Mouse (Mus musculus) forebrain, embryonic 11.5 days (tissue): ENCODE measurements around the gene Prrx2. TPM values are rescaled to one million over a fixed set of nuclear protein-coding genes. Genes with fewer than 3 reads are reported as not detected.

Experiments
- ATAC-seq: fragments of 200-750 bp; cut with Nextera tagmentation; replicated peaks from 2 replicates; pipeline ENCODE4 v1.8.0; 2017; ENCODE audit warnings: moderate TSS enrichment; ENCODE audit not compliant: low FRiP score
- DNase-seq: peaks from one replicate; pipeline ENCODE4 v3.0.0-alpha.2; 2017; ENCODE audit warnings: low spot score
- H3K27ac ChIP-seq: fragments of 300-500 bp; sonication (generic); 2 replicates; pipeline ENCODE4 v1.5.1; 2014; ENCODE audit warnings: low read depth, low read length
- H3K27me3 ChIP-seq: fragments of 300-500 bp; sonication (generic); 2 replicates; pipeline ENCODE4 v1.6.1; 2014; ENCODE audit warnings: mild to moderate bottlenecking, low read length, mixed read lengths; ENCODE audit not compliant: control insufficient read depth, insufficient read depth
- H3K36me3 ChIP-seq: fragments of 300-500 bp; sonication (generic); 2 replicates; pipeline ENCODE4 v1.6.1; 2014; ENCODE audit warnings: mild to moderate bottlenecking, low read length, moderate library complexity, mixed read lengths; ENCODE audit not compliant: control insufficient read depth, insufficient read depth
- H3K4me1 ChIP-seq: fragments of 300-500 bp; sonication (generic); replicated peaks from 2 replicates; pipeline ENCODE4 v1.6.1; 2014; ENCODE audit warnings: low read length, mixed read lengths; ENCODE audit not compliant: control insufficient read depth, insufficient read depth
- H3K4me2 ChIP-seq: fragments of 300-500 bp; sonication (generic); 2 replicates; pipeline ENCODE4 v1.6.1; 2014; ENCODE audit warnings: low read depth, mild to moderate bottlenecking, low read length, moderate library complexity, mixed read lengths; ENCODE audit not compliant: severe bottlenecking
- H3K4me3 ChIP-seq: fragments of 300-500 bp; sonication (generic); 2 replicates; pipeline ENCODE4 v1.5.1; 2014; ENCODE audit warnings: low read depth, low read length
- H3K9ac ChIP-seq: fragments of 300-500 bp; sonication (generic); 2 replicates; pipeline ENCODE4 v1.6.1; 2014; ENCODE audit warnings: low read length
- H3K9me3 ChIP-seq: fragments of 300-500 bp; sonication (generic); 2 replicates; pipeline ENCODE4 v1.6.1; 2016; ENCODE audit warnings: low read length, mixed read lengths; ENCODE audit not compliant: control insufficient read depth
- WGBS: fragments of 180-500 bp; shearing (Covaris S2); extraction: QIAGEN DNeasy Blood & Tissue Kit; methylation state at CpG from one replicate; pipeline ENCODE4 v1.1.7; 2014; 5-methylcytosine and 5-hydroxymethylcytosine counted together
- polyA plus RNA-seq: library from polyadenylated mRNA; unstranded; fragments of >200 nt; fragmentation: Nextera tagmentation; extraction: Ambion mirVana; gene quantifications from 2 replicates; pipeline ENCODE4 v1.2.1, GENCODE M21; 2014

The Prrx2 gene
- polyA plus RNA-seq, 1 experiment from 2014 or later: 33.6 TPM

DNA sequence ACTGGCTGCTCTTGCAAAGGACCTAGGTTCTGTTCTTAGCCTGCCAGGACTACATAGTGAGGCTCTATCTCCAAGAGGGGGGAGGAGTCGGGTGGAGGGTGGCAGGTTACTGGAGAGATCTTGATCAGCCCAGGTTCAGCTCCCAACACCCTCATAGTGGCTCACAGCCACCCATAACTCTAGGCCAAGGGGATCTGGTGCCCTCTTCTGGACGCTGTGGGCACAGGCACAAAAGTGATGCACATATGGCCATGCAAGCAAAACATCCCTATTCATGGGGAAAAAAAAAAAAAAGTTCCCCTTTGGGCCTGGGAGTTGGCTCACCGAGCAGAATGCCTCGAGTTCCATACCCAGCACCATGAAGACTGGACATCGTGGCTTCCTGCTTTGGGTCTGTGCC, 5.5 kb upstream of the Prrx2 start:
- peaks cover 4% of the 10 kb centered on the region; the same call in 1 of the 2 replicates for H3K36me3 ChIP-seq
- ATAC-seq (no peak), DNase-seq (peak; percentile 78)
- no peaks in the 10 kb centered on the region for H3K9me3 ChIP-seq
- no peak overlapping the region for H3K27ac ChIP-seq
- H3K9ac ChIP-seq: no peak overlapping the region
- WGBS: 49% methylated on average over 5 of the region's 5 CpGs
- no peaks in the 10 kb centered on the region for H3K27me3 ChIP-seq
- H3K4me1 ChIP-seq: peaks cover 7% of the 10 kb centered on the region; the same call in 1 of the 2 replicates
- H3K4me2 ChIP-seq: no peak overlapping the region
- no peak overlapping the region for H3K4me3 ChIP-seq

DNA sequence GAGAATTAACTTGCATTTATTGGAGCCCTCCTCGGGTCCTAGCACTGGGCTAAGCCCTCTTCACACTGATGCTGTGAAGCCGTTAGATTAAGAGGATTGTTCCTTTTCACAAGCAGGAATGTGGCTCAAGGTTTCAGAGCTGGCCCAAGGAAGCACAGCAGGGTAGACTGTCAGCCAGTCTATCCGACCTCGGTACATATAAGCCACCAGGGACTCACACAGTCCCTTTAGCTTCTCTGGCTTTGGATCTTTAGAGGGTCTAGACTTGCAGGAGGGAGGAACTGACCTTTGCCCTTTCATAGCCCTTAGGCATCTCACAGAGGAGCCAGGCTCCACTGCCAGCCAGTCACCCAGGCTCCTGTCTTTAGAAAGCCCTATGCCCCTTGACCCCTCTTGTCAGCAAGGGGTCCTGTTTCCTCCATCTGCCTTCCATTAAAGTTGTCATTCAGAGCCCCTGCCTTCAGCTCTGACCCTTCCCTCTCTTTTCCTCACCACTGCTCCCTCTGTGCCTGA, 4.4 kb upstream of the Prrx2 start, which contains the start of gene Asb6:
Gene Asb6, minus strand, starts transcription at position 51 of the 513 bp plus-strand sequence.
- 4% methylated on average over 4 of the region's 4 CpGs for WGBS
- ATAC-seq: no peak

DNA sequence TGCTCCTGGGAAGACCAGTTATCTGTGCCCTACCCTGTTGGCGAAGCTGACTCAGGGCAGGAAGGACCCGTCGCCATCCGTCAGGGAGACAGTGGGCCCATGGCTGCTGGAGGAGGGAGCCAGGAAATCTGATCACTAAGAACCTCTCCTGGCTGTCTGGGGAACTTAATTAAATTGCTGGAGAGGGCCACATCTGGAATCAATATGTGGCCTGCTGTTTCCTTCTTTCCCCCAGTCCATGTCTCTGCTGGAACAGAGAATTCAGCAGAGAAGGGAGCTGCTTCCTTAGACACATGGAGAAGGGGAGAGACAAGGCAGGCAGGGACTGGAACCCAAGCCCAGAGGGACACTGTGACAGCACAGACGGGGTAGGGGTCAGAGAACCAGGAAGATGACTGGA, 1.1 kb upstream of the Prrx2 start:
- DNase-seq (no peak), ATAC-seq (no peak)
- H3K36me3 ChIP-seq: no peaks in the 10 kb centered on the region
- 69% methylated on average over 5 of the region's 5 CpGs for WGBS
- no peak overlapping the region for H3K9ac ChIP-seq
- H3K4me3 ChIP-seq: no peak overlapping the region
- peaks cover 7% of the 10 kb centered on the region for H3K4me1 ChIP-seq
- H3K27ac ChIP-seq: peak overlapping the region; percentile 46; the same call in 1 of the 2 replicates
- no peaks in the 10 kb centered on the region for H3K27me3 ChIP-seq
- no peak overlapping the region for H3K4me2 ChIP-seq
- no peaks in the 10 kb centered on the region for H3K9me3 ChIP-seq

More for the DNA sequence above, 4.4 kb upstream of the Prrx2 start, which contains the start of gene Asb6:
- H3K4me1 ChIP-seq: peaks cover 7% of the 10 kb centered on the region; the same call in 1 of the 2 replicates
- peaks cover 2% of the 10 kb centered on the region; the same call in 1 of the 2 replicates for H3K36me3 ChIP-seq
- H3K27ac ChIP-seq: no peak within 1 kb of the TSS
- no peaks in the 10 kb centered on the region for H3K27me3 ChIP-seq
- no peak within 1 kb of the TSS for H3K4me3 ChIP-seq
- H3K9me3 ChIP-seq: no peaks in the 10 kb centered on the region
- H3K4me2 ChIP-seq: no peak within 1 kb of the TSS
- DNase-seq: no peak
- no peak within 1 kb of the TSS for H3K9ac ChIP-seq

- no peaks in the 10 kb centered on the region for H3K27me3 ChIP-seq
- peak overlapping the region; percentile 70 for H3K27ac ChIP-seq
- H3K36me3 ChIP-seq: no peaks in the 10 kb centered on the region
- H3K4me2 ChIP-seq: peak overlapping the region; percentile 20
- H3K9me3 ChIP-seq: no peaks in the 10 kb centered on the region
- peak; percentile 71 for ATAC-seq
- H3K4me3 ChIP-seq: no peak overlapping the region
- peaks cover 7% of the 10 kb centered on the region for H3K4me1 ChIP-seq
- peak; percentile 81 for DNase-seq
- 7% methylated on average over 21 of the region's 21 CpGs for WGBS
- H3K9ac ChIP-seq: peak overlapping the region; percentile 42; the same call in 1 of the 2 replicates
These were observed 1.6 kb downstream of the Prrx2 start for GRCm38 (mm10) chr2:30836238-30836990.

DNA sequence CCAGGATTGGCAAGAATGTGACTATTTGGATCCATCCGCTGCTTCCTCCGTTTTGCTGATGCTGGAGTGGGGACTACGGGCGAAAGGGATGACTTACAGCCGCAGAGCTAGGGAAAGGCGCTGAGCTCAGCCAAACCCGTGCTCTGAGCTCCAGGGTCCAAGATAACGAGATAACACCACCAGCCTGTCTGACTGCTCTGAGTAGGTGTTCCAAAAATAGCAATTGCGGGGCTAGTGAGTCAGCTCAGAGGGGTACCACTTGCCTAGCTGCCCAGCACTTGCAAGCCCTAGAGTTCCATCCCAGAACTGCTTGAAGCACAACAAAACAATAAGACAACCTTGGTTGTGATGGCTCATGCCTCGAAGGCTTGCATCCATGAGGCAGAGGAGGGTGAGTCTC, 7.8 kb downstream of the Prrx2 start:
- no peak overlapping the region for H3K9ac ChIP-seq
- H3K27ac ChIP-seq: no peak overlapping the region
- H3K9me3 ChIP-seq: no peaks in the 10 kb centered on the region
- DNase-seq: no peak
- peaks cover 4% of the 10 kb centered on the region; the same call in 1 of the 2 replicates for H3K4me1 ChIP-seq
- 52% methylated on average over 10 of the region's 10 CpGs for WGBS
- ATAC-seq: no peak
- no peaks in the 10 kb centered on the region for H3K36me3 ChIP-seq
- peaks cover 19% of the 10 kb centered on the region for H3K27me3 ChIP-seq
- H3K4me3 ChIP-seq: no peak overlapping the region
- H3K4me2 ChIP-seq: no peak overlapping the region

- Histone ChIP-seq H3K4me3 (peak overlapping the region; percentile 62), H3K27me3 (peaks cover 19% of the 10 kb centered on the region), H3K4me2 (peak overlapping the region; percentile 80), H3K4me1 (peaks cover 4% of the 10 kb centered on the region; the same call in 1 of the 2 replicates), H3K36me3 (no peaks in the 10 kb centered on the region), H3K9ac (peak overlapping the region; percentile 68), H3K9me3 (no peaks in the 10 kb centered on the region), H3K27ac (no peak overlapping the region)
- no peak for DNase-seq
- under 1% methylated on average over 75 of the region's 80 CpGs for WGBS
- 0 out of 2 replicates have a peak, but pooled peaks have one; percentile 30 for ATAC-seq
These were observed 10.6 kb downstream of the Prrx2 start for GRCm38 (mm10) chr2:30845152-30846070.

- no peaks in the 10 kb centered on the region for H3K36me3 ChIP-seq
- ATAC-seq (no peak), DNase-seq (no peak)
- peak overlapping the region; percentile 80; the same call in 1 of the 2 replicates for H3K4me2 ChIP-seq
- H3K4me3 ChIP-seq: peak overlapping the region; percentile 62; the same call in 1 of the 2 replicates
- peaks cover 19% of the 10 kb centered on the region for H3K27me3 ChIP-seq
- H3K9ac ChIP-seq: no peak overlapping the region
- H3K9me3 ChIP-seq: no peaks in the 10 kb centered on the region
- H3K4me1 ChIP-seq: peaks cover 4% of the 10 kb centered on the region; the same call in 1 of the 2 replicates
- H3K27ac ChIP-seq: no peak overlapping the region
- 79% methylated on average over 8 of the region's 8 CpGs for WGBS
These were observed 11.5 kb downstream of the Prrx2 start for GRCm38 (mm10) chr2:30846236-30846635.

- Histone ChIP-seq H3K4me1 (peaks cover 4% of the 10 kb centered on the region; the same call in 1 of the 2 replicates), H3K36me3 (no peaks in the 10 kb centered on the region), H3K9ac (no peak overlapping the region), H3K4me3 (no peak overlapping the region), H3K9me3 (no peaks in the 10 kb centered on the region), H3K27ac (no peak overlapping the region), H3K27me3 (peaks cover 19% of the 10 kb centered on the region), H3K4me2 (0 out of 2 replicates have a peak overlapping the region, but pooled peaks have one; percentile 8)
- 56% methylated on average over 6 of the region's 6 CpGs for WGBS
- no peak for ATAC-seq
- no peak for DNase-seq
These were observed 12.0 kb downstream of the Prrx2 start for GRCm38 (mm10) chr2:30846723-30847122.
